Mouse (Mus musculus): ENCODE data around the gene Rgs9. TPM values are rescaled to one million over a fixed set of nuclear protein-coding genes. Genes with fewer than 3 reads are reported as not detected.
A peak's percentile ranks its signal among the peaks of the same experiment; 100 is the strongest.

The Rgs9 gene
- total RNA-seq, 2 experiments from 2014 or later: 0.39 to 0.41 TPM

DNA sequence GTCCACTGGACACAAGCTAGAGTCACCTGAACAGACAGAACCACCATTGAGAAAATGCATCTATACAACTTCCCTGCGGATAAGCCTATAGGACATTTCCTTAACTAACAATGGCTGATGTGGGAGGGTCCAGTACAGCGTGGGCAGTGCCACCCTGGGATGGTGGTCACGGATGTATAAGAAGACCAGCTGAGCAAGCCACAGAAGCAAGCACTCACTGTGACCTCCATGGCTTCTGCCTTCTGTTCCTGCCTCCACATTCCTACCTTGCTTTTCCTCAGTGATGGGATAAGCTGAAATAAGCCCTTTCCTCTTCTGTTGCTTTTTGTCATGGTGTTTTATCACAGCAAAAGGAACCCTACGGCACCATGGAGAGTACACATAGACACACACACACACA is 47.4 kb downstream of the Rgs9 start:
- intact Hi-C loops (cut with DNase I): no loop called here
- no peak for DNase-seq

DNA sequence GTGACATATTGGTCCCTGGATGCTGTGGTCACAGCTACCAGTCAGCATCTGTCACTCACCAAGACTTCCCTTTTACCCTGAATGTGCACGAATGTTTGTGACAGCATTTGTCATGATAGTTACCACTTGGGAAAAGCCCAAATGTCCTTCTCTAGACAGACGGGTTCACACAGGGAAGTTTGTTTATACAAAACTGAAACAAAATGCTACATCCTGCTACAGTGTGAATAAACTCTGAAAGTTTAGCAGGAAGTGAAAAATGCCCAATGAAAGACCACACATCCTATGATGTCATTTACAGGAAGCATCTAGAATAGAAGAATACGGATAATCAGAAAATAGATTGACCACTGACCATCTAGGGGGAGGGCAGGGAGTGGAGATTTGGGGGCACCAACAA is 51.0 kb downstream of the Rgs9 start:
- intact Hi-C loops (cut with DNase I): no loop called here
- no peak for DNase-seq

DNA sequence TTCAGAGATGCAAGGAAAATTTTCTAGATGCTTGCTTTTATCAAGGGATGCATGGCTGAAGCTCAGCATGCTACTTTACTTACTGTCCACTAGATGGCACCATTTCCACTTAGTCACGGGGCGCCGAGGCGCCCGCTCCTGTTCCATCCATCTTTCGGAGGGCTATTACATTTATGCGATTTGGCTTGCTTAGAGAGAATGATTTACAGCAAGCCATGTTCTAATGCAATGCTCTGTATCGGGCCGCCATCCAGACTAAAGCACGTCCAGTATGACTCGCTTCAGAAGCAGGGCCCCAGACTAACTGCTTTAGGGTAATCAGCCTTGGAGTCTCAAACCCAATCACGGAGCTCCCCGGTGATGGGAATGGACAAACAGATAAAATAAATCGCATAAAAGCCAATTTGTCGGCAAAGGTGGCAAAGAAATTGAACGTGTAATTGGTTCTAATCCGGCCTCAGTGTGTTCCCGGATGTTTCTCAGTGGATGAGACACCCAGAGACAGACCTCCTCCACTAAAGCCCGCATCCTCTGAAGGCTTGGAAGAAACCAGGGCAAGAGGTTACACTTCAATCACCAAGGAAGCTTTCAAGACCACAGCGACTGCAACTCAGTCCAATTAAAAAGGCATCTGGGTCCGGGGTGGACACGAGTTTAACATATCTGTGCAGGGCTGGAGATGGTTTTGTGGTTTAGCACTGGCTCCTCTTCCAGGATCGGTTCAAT is 53.1 kb downstream of the Rgs9 start:
- intact Hi-C loops (cut with DNase I): loop anchor here (2.0 to 5.0 kb wide), 5 partner anchors 88 to 618 kb away; no protein-coding TSS in a partner anchor
- peak; percentile 17 to 31 for DNase-seq

- DNase-seq: peak in 1 of 2 experiments; percentile 13
Observed at GRCm38 (mm10) chr11:109240126-109240525, 57.8 kb downstream of the Rgs9 start.

GRCm38 (mm10) chr11:109238671-109239070 is 59.3 kb downstream of the Rgs9 start:
- intact Hi-C loops (cut with DNase I): no loop called here

More at GRCm38 (mm10) chr11:109240126-109240525, 57.8 kb downstream of the Rgs9 start:
- intact Hi-C loops (cut with DNase I): loop anchor here (5.0 kb wide), 4 partner anchors 92 to 622 kb away; no protein-coding TSS in a partner anchor

DNA sequence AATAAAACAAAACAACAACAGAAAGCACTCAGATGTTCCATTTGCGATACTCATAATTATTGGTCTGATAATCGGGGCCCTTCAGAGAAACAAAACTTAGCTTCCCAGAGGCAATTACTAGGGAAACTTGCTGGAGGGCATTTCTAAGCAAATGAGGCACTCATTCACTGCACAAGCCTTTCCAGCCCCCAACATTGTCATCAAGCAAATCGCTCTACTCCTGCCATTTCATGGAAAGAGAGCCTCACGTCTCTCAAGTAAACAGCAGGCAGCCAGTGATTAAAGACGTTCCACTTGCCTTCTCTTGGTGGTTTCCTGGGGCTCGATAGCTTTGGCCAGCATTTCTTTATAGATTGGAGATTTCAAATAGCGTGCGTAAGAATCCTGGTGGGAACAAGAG is 60.1 kb downstream of the Rgs9 start:
- intact Hi-C loops (cut with DNase I): no loop called here

More at GRCm38 (mm10) chr11:109238671-109239070, 59.3 kb downstream of the Rgs9 start:
- no peak for DNase-seq

DNA sequence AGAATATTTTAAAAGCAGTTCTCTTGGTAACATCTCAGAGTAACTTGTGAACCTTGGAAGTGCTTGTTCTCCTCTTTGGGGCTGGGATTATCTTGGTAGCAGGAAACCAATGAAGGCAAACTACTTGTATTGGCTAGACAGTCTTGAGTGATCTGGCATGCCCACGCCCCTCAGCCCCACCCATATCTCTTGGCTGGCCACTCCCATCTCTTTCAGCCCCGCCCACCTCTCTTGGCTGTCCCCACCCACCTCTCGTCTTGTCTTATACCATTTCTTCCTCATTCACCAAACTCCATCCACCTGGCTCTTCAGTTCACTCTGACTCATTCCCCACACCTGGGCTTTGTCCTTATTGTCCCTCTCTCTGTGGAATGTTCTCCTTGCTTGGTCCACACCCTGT is 64.3 kb downstream of the Rgs9 start:
- intact Hi-C loops (cut with DNase I): no loop called here
- no peak for DNase-seq

More for the DNA sequence above, 60.1 kb downstream of the Rgs9 start:
- no peak for DNase-seq

- intact Hi-C loops (cut with DNase I): no loop called here
- DNase-seq: no peak
Observed at GRCm38 (mm10) chr11:109232811-109233210, 65.1 kb downstream of the Rgs9 start.

GRCm38 (mm10) chr11:109227139-109227538 is 70.8 kb downstream of the Rgs9 start:
- intact Hi-C loops (cut with DNase I): no loop called here
- DNase-seq: no peak

- intact Hi-C loops (cut with DNase I): no loop called here
- DNase-seq: no peak
Observed at GRCm38 (mm10) chr11:109221209-109222007, 76.5 kb downstream of the Rgs9 start.

DNA sequence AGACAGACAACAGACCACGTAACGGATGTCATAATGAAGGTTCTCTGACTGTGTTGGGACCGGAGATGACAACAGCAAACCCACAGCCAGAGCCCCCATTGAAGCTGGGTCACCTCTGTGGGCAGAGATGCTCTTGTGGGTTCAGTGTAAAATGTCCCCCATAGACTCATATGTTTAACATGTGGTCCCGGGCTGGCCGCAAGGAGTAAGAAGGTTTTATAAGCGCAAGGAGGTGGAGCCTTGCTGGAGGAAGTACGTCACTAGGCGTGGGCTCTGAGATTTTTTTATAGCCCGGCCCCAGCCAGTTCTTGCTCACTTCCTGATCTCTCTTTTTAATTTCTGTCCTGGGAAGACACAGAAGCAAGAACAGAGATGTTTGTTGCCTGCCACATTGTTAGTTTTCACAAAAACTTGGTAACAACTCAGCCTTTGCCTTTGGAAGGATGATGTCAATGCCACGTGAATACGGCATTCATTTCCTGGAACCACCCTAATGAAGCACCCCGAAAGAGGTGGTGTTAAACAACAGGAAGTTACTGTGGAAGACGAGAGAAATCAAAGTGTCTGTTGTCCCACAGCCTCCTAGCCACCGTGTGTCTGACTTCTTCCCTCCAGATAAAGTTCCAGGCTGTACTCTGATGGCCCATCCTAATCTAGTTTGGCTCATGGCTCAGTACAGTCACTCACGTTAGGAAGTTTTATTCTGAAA is 79.1 kb downstream of the Rgs9 start:
- intact Hi-C loops (cut with DNase I): no loop called here
- no peak for DNase-seq

DNA sequence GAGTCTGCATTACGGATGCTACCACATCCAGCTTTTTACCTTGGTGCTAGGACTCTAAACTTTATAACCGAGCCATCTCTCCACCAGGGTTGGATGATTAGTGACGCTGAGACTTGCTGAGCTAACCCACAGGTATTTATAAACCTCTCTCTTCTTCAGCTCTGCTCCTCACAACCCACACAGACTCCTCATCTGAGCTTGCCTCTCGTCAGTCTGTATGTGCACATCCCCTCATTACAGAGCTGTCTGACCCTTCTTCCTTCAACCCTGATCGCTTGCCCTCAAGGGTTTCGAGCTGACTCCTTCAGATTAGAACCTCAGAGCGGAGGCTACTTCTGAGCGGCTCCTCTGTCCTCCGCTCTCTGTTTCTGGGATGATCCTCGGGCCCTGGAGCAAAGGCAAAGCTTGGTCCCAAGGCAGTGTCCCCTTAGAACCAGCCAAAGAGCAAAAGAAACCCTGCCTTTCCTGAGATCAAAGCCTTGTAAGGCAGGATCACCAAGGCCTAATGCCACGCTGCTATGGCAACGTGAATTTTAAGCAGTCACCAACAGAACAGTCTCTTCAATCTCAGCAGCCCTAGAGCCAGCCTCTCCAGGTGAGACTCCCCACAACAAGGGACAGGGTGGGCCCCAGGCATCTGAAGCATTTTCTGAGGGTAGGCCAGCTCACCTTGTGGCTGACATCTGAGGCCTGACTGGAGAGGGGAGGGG is 79.9 kb downstream of the Rgs9 start:
- DNase-seq: no peak
- intact Hi-C loops (cut with DNase I): no loop called here

- intact Hi-C loops (cut with DNase I): no loop called here
- DNase-seq: no peak
Observed at GRCm38 (mm10) chr11:109210772-109211171, 87.2 kb downstream of the Rgs9 start.

GRCm38 (mm10) chr11:109210341-109210740 is 87.6 kb downstream of the Rgs9 start:
- intact Hi-C loops (cut with DNase I): no loop called here
- no peak for DNase-seq

DNA sequence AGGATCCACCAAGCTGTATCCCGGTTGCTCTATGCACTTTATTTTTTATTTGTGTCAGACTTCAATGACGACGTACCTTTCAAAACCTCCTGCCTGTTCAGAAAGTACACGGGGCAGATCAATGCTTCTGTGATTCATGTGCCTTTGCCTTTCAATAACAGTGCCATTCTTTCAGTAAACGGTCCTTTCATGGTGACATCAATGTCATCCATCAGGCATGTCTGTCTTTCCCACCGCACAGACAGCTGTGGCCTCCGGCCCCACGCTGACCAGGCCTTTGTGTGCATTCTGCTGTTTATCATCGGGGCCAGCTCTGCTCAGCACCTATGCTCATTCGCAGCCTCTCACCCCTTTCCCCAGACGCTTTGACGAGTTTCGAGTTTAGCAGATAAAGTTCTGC is 91.2 kb downstream of the Rgs9 start:
- DNase-seq: no peak
- intact Hi-C loops (cut with DNase I): no loop called here

DNA sequence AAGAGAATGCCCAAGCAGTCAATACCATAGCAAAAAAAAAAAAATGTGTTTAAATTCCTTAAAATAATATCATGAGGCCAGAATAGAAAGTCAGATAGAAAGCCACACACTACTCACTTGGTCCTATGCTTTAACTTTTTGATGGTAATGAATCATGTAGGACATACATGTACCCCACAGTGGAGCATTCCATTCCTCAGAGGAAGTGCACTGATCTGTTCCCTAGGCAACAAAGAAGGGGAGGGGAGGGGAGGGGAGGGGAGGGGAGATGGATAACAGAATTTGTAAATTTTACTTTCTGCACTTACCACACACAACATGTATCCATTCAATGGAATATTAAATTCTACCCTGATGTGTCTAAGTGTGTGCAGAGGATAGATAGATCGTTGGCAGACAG is 91.9 kb downstream of the Rgs9 start:
- intact Hi-C loops (cut with DNase I): no loop called here
- DNase-seq: no peak

DNA sequence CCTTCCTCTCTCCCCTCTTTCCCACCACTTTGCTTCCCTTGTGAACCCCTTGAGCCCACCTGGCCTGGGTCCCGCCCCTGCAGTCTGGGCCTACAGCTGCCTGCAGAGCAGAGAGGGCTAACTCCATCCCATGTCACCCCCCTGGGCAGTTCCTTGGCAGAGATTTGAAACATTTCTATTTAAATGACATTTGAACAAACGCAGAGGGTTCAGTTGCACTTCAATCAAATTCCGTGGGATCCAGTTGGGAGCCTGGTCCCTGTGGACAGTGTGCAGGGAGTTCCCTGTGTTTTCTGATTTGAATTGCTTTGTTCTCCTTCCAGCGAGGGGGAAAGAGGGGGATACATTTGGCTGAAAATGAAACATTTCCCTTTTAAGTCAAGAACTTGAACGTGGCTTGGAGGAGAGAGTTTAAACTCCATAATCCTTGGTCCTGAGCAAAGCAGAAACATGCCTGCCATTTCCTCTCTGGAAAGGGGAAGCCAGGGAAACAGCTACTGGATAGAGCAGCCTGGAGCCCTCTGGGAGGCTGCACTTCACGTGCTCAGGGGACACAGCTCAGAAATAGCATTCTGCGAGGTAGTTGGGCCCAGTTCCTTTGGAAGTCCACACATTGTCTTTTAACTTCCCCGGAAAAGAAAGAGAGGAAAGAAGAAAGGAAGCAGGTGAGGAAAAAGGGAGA is 98.2 kb downstream of the Rgs9 start:
- no peak for DNase-seq
- intact Hi-C loops (cut with DNase I): no loop called here

GRCm38 (mm10) chr11:109192673-109193557 is 105.0 kb downstream of the Rgs9 start:
- DNase-seq: peak; percentile 66 to 78
- intact Hi-C loops (cut with DNase I): loop anchor here (1.0 to 5.0 kb wide), 2 partner anchors 266 to 744 kb away; no protein-coding TSS in a partner anchor

GRCm38 (mm10) chr11:109188235-109188634 is 109.7 kb downstream of the Rgs9 start:
- DNase-seq: no peak
- intact Hi-C loops (cut with DNase I): no loop called here

Measured in heart, postnatal 14 days (tissue).